In the genomic region with DNA sequence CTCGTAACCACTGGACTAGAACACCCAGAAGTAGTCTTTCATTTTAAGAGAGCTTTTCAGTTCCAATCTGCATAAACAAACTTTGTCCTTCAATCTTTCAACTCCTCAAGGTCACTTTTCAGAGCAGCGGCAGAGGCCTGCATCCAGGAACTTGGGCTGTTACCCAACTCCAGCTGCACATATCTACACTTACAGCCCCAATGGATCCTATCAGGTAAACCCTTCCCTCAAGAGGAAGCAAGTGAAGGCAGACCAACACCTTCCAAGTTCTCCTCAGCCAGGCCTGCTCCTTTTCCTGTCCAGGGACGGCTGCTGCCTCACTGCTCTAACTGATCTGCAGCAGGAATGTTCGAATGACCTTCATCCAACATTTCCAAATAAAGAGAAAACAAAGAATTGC, we compare ENCODE assay signal across 8 mouse cellular contexts. TPM values are rescaled to one million over a fixed set of nuclear protein-coding genes. Genes with fewer than 3 reads are reported as not detected.
A peak's percentile ranks its signal among the peaks of the same experiment; 100 is the strongest.
DNase-seq lines count a peak whose midpoint lies in the region; ATAC-seq and TF ChIP-seq lines count a peak whose summit lies in the region.

No protein-coding gene starts in this region.

- H3K36me3 ChIP-seq in forebrain, embryonic 13.5 days (ENCODE audit: poor library complexity, severe bottlenecking), result no peaks in the 10 kb centered on the region
- H3K36me3 ChIP-seq in lung, embryonic 14.5 days (ENCODE audit: insufficient read depth), result no peaks in the 10 kb centered on the region

- H3K9ac ChIP-seq in forebrain, embryonic 13.5 days, result peak overlapping the region; percentile 66
- peak overlapping the region; percentile 49 for H3K9ac ChIP-seq in lung, embryonic 14.5 days

- no peak for ATAC-seq in forebrain, embryonic 13.5 days
- no peak for ATAC-seq in lung, embryonic 14.5 days (ENCODE audit: insufficient read depth)
- ATAC-seq in frontal cortex, adult (ENCODE audit: low TSS enrichment), result no peak

- H3K27ac ChIP-seq in forebrain, embryonic 13.5 days, result no peak overlapping the region
- peak overlapping the region; percentile 71 for H3K27ac ChIP-seq in lung, embryonic 14.5 days (ENCODE audit: low read depth)

- H3K27me3 ChIP-seq in forebrain, embryonic 13.5 days, result no peaks in the 10 kb centered on the region
- H3K27me3 ChIP-seq in lung, embryonic 14.5 days (ENCODE audit: insufficient read depth, low read length), result no peaks in the 10 kb centered on the region

- peak overlapping the region; percentile 53 for H3K4me3 ChIP-seq in forebrain, embryonic 13.5 days
- peak overlapping the region; percentile 48 for H3K4me3 ChIP-seq in lung, embryonic 14.5 days (ENCODE audit: low read depth, low read length)

- peak; percentile 23 for DNase-seq in urinary bladder, adult 2 months (ENCODE audit: low spot score)
- no peak for DNase-seq in urinary bladder, postnatal 10 days (ENCODE audit: low spot score)
- peak; percentile 85 for DNase-seq in kidney, adult 11 months
- DNase-seq in lung, embryonic 14.5 days, result peak; percentile 37
- peak; percentile 52 for DNase-seq in yolk sac, embryonic 10.5 days (ENCODE audit: low spot score)
- no peak for DNase-seq in retina, postnatal 1 day

- no peaks in the 10 kb centered on the region for H3K9me3 ChIP-seq in forebrain, embryonic 13.5 days (replicated peaks)
- no peaks in the 10 kb centered on the region for H3K9me3 ChIP-seq in lung, embryonic 14.5 days (ENCODE audit: low read depth, low read length)

- peak overlapping the region; percentile 68 for H3K4me2 ChIP-seq in forebrain, embryonic 13.5 days
- peak overlapping the region; percentile 69 for H3K4me2 ChIP-seq in lung, embryonic 14.5 days

- TF ChIP-seq CTCF in lung, embryonic 14.5 days (IDR thresholded peaks at IDR 0.05; ENCODE audit: low read depth), result no peak

- peaks cover 48% of the 10 kb centered on the region for H3K4me1 ChIP-seq in forebrain, embryonic 13.5 days
- peaks cover 31% of the 10 kb centered on the region for H3K4me1 ChIP-seq in lung, embryonic 14.5 days (ENCODE audit: insufficient read depth)

- WGBS in forebrain, embryonic 13.5 days, result 37% methylated on average over 4 of the region's 4 CpGs
- WGBS in lung, embryonic 14.5 days, result 10% methylated on average over 4 of the region's 4 CpGs

RNA-seq across cellular contexts. Expression of a gene that starts 17.2 kb away (rescaled TPM):
- polyA plus RNA-seq in urinary bladder, adult 2 months (2012; rRNA removed), result 69.4 and 76.6 TPM in 2 replicates
- 98.2 and 106 TPM in 2 replicates for polyA plus RNA-seq in forebrain, embryonic 13.5 days (2015; fragmentation: Nextera tagmentation; extraction: Ambion mirVana)
- 113 and 114 TPM in 2 replicates for polyA plus RNA-seq in lung, embryonic 14.5 days (2014; fragmentation: Nextera tagmentation; extraction: Ambion mirVana)

RNA-seq across cellular contexts. Expression of a gene that starts 40.4 kb away (rescaled TPM):
- polyA plus RNA-seq in urinary bladder, adult 2 months (2012; rRNA removed), result 0.19 and 0.28 TPM in 2 replicates
- polyA plus RNA-seq in forebrain, embryonic 13.5 days (2015; fragmentation: Nextera tagmentation; extraction: Ambion mirVana), result 4.3 and 6.8 TPM in 2 replicates
- polyA plus RNA-seq in lung, embryonic 14.5 days (2014; fragmentation: Nextera tagmentation; extraction: Ambion mirVana), result 0.70 and 1.1 TPM in 2 replicates

Comparison
In these comparisons a context has a peak if more than half of its experiments do, and no peak if none do; other contexts are left out.
1. DNase-seq: peak in urinary bladder, adult 2 months (single experiment), kidney, adult 11 months (single experiment), lung, embryonic 14.5 days (single experiment) and yolk sac, embryonic 10.5 days (single experiment); none in urinary bladder, postnatal 10 days (single experiment) and retina, postnatal 1 day (single experiment).